15 mouse cellular contexts compared by ENCODE assay signal in the genomic region with DNA sequence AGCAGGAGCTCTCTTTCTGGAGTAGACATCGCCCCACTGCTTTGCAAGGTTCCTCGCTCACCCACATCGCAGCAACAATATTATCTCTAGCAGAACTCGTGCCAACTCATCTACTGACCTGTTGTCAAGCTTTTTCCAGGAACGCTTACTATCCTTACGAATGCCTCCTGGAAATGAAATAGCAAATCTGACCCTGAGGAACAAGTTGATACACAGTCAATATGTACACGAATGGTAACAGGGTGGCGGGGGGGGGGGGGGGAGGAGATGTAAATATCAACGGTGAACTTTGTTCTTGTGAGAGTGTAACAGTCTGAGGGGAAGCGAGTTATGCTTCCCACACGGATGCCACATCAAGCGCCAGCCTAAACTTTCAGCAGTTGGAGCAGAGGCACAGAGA.
"Had no signal": no experiment of that assay in that cellular context is flagged by ENCODE, and none has a peak within 500 bp of the region (broad histone marks: within the 10 kb centered on the region; RNA-seq: fewer than 3 reads in every experiment).

No protein-coding gene starts in this region.

- H3K4me3 ChIP-seq: layer of hippocampus, adult 2 months; limb, embryonic 13.5 days; midbrain, embryonic 10.5 days; myocyte; neural tube, embryonic 15.5 days had no signal

- DNase-seq: kidney, adult 11 months; kidney, postnatal 10 days; kidney, postnatal 4 days; left cerebral cortex, postnatal 4 days; lung, embryonic 14.5 days; lung, postnatal 10 days; midbrain, embryonic 14.5 days; right cerebral cortex, adult 18-20 months; right cerebral cortex, postnatal 25 days; thymus, postnatal 4 days had no signal

- H3K27ac ChIP-seq: layer of hippocampus, adult 2 months; limb, embryonic 13.5 days; midbrain, embryonic 10.5 days; neural tube, embryonic 15.5 days had no signal

- H3K4me1 ChIP-seq: neural tube, embryonic 15.5 days had no signal

- H3K36me3 ChIP-seq: limb, embryonic 13.5 days; midbrain, embryonic 10.5 days; neural tube, embryonic 15.5 days had no signal

- H3K9ac ChIP-seq: limb, embryonic 13.5 days; lung, embryonic 14.5 days; neural tube, embryonic 15.5 days had no signal

- H3K4me2 ChIP-seq: limb, embryonic 13.5 days; lung, embryonic 14.5 days; neural tube, embryonic 15.5 days had no signal

- H3K9me3 ChIP-seq: limb, embryonic 13.5 days; midbrain, embryonic 10.5 days; neural tube, embryonic 15.5 days had no signal

- H3K27me3 ChIP-seq: limb, embryonic 13.5 days; neural tube, embryonic 15.5 days had no signal
